Mouse (Mus musculus) cerebellum, adult 2 months (tissue): ENCODE data around the gene Fuz.
A peak's percentile ranks its signal among the peaks of the same experiment; 100 is the strongest.

Experiments
- CTCF ChIP-seq: fragments of 200-500 bp; IDR thresholded peaks from 2 replicates; pipeline ENCODE4 v1.5.1; 2011; ENCODE audit warnings: low read depth, mild to moderate bottlenecking, control low read depth, low read length, moderate library complexity, borderline replicate concordance; ENCODE audit not compliant: insufficient read depth
- POLR2A ChIP-seq: fragments of 200-500 bp; IDR thresholded peaks from 2 replicates; pipeline ENCODE4 v1.6.1; 2011; ENCODE audit warnings: low read length, control low read depth, borderline replicate concordance; ENCODE audit not compliant: insufficient read depth

GRCm38 (mm10) chr7:44892276-44892921 is 3.5 kb upstream of the Fuz start, which contains the start of gene Med25:
- TF ChIP-seq CTCF (no peak), POLR2A (peak; percentile 74)
